Mouse (Mus musculus): Measurements from ENCODE around the gene Bcl7a. TPM values are rescaled to one million over a fixed set of nuclear protein-coding genes. Genes with fewer than 3 reads are reported as not detected.
A peak's percentile ranks its signal among the peaks of the same experiment; 100 is the strongest.

Bcl7a gene
- polyA plus RNA-seq, 1 experiment, result 28.9 TPM

GRCm38 (mm10) chr5:123416149-123416548 lies 72.5 kb downstream of the Bcl7a start:
- no peak overlapping the region for H3K27ac ChIP-seq (ENCODE audit: insufficient read depth, low read length)
- 89% methylated on average over 3 of the region's 3 CpGs for WGBS
- DNase-seq, result no peak

GRCm38 (mm10) chr5:123416566-123417518 lies 73.2 kb downstream of the Bcl7a start:
- H3K27ac ChIP-seq (ENCODE audit: insufficient read depth, low read length), result peak overlapping the region; percentile 51
- no peaks in the 10 kb centered on the region for H3K27me3 ChIP-seq (ENCODE audit: control insufficient read depth, insufficient read depth, low read length)
- no peak overlapping the region for H3K4me3 ChIP-seq (replicated peaks; ENCODE audit: insufficient read depth, low read depth, low read length)
- 42% methylated on average over 8 of the region's 8 CpGs for WGBS
- no peak for TF ChIP-seq CTCF (IDR thresholded peaks at IDR 0.05; ENCODE audit: borderline replicate concordance, insufficient read depth, low read depth, low read length)
- no peak for TF ChIP-seq POLR2A (IDR thresholded peaks at IDR 0.05; ENCODE audit: borderline replicate concordance, insufficient read depth, low read length)
- H3K4me1 ChIP-seq (ENCODE audit: control insufficient read depth, insufficient read depth, low read length), result peaks cover 22% of the 10 kb centered on the region
- no peak for DNase-seq

More at GRCm38 (mm10) chr5:123416149-123416548, 72.5 kb downstream of the Bcl7a start:
- TF ChIP-seq POLR2A (IDR thresholded peaks at IDR 0.05; ENCODE audit: borderline replicate concordance, insufficient read depth, low read length) (no peak), CTCF (IDR thresholded peaks at IDR 0.05; ENCODE audit: borderline replicate concordance, insufficient read depth, low read depth, low read length) (no peak)
- Histone ChIP-seq H3K27me3 (ENCODE audit: control insufficient read depth, insufficient read depth, low read length) (no peaks in the 10 kb centered on the region), H3K4me3 (replicated peaks; ENCODE audit: insufficient read depth, low read depth, low read length) (no peak overlapping the region), H3K4me1 (ENCODE audit: control insufficient read depth, insufficient read depth, low read length) (peaks cover 22% of the 10 kb centered on the region)

GRCm38 (mm10) chr5:123423885-123424284 lies 80.3 kb downstream of the Bcl7a start:
- no peak for TF ChIP-seq CTCF (IDR thresholded peaks at IDR 0.05; ENCODE audit: borderline replicate concordance, insufficient read depth, low read depth, low read length)
- no peak for TF ChIP-seq POLR2A (IDR thresholded peaks at IDR 0.05; ENCODE audit: borderline replicate concordance, insufficient read depth, low read length)
- Histone ChIP-seq H3K4me1 (ENCODE audit: control insufficient read depth, insufficient read depth, low read length) (peaks cover 6% of the 10 kb centered on the region; the same call in 1 of the 2 replicates), H3K27me3 (ENCODE audit: control insufficient read depth, insufficient read depth, low read length) (no peaks in the 10 kb centered on the region), H3K4me3 (replicated peaks; ENCODE audit: insufficient read depth, low read depth, low read length) (no peak overlapping the region), H3K27ac (ENCODE audit: insufficient read depth, low read length) (no peak overlapping the region)
- peak in 1 of 2 experiments; percentile 50 for DNase-seq
- 10% methylated on average over 2 of the region's 2 CpGs for WGBS

Other genes with a start within 250 kb of the Bcl7a start
- 27.0 and 32.3 TPM in 2 replicates for gene Rhof, start 211.1 kb upstream of the Bcl7a start, polyA plus RNA-seq (2012; rRNA removed)
- 14.9 and 17.0 TPM in 2 replicates for gene Setd1b, start 201.6 kb upstream of the Bcl7a start, polyA plus RNA-seq (2012; rRNA removed)
- 28.4 and 29.9 TPM in 2 replicates for gene Psmd9, start 174.4 kb upstream of the Bcl7a start, polyA plus RNA-seq (2012; rRNA removed)
- gene Hpd, start 161.1 kb upstream of the Bcl7a start, polyA plus RNA-seq (2012; rRNA removed), result not detected in 2 replicates
- 1.3 and 1.6 TPM in 2 replicates for gene Wdr66, start 91.7 kb upstream of the Bcl7a start, polyA plus RNA-seq (2012; rRNA removed)
- 21.7 and 24.2 TPM in 2 replicates for gene Mlxip, start 51.0 kb downstream of the Bcl7a start, polyA plus RNA-seq (2012; rRNA removed)
- gene Lrrc43, start 145.5 kb downstream of the Bcl7a start, polyA plus RNA-seq (2012; rRNA removed), result 0.07 and 0.40 TPM in 2 replicates
- not detected in 2 replicates for gene Il31, start 145.7 kb downstream of the Bcl7a start, polyA plus RNA-seq (2012; rRNA removed)
- 0.90 and 1.0 TPM in 2 replicates for gene B3gnt4, start 166.6 kb downstream of the Bcl7a start, polyA plus RNA-seq (2012; rRNA removed)
- 76.3 and 77.9 TPM in 2 replicates for gene Diablo, start 180.3 kb downstream of the Bcl7a start, polyA plus RNA-seq (2012; rRNA removed)
- gene Gm49027, start 181.7 kb downstream of the Bcl7a start, polyA plus RNA-seq (2012; rRNA removed), result 5.6 and 6.2 TPM in 2 replicates
- gene Vps33a, start 229.2 kb downstream of the Bcl7a start, polyA plus RNA-seq (2012; rRNA removed), result 49.7 and 54.1 TPM in 2 replicates

All from cerebellum, adult 2 months (tissue).